Mouse (Mus musculus) megakaryocyte progenitor cell, adult 5-6 weeks (primary cell): ENCODE measurements around the gene Shbg. TPM values are rescaled to one million over a fixed set of nuclear protein-coding genes. Genes with fewer than 3 reads are reported as not detected.
A peak's percentile ranks its signal among the peaks of the same experiment; 100 is the strongest.
"Not testable (repeated sequence)": the region's sequence is repeated elsewhere in the genome, so short reads cannot be mapped to it uniquely, and the experiment has no call there.

Experiments used
- ATAC-seq: replicated peaks from 2 replicates; pipeline ENCODE4 v1.8.0; 2016; ENCODE audit warnings: mild to moderate bottlenecking, moderate TSS enrichment, inconsistent platforms; ENCODE audit not compliant: poor library complexity
- total RNA-seq, 2 experiments: library from RNA; stranded (forward) in 1 of 2; stranded (reverse) in 1 of 2; fragments of 157-497, 149-512 nt in 1 of 2; fragments of 200-1000 nt in 1 of 2; gene quantifications; 2 replicates each; pipeline versions ENCODE4 v1.2.3 to v1.2.4; 2015 to 2017

Shbg gene
- total RNA-seq, 2 experiments from 2014 or later = not detected

- peak; percentile 95 for ATAC-seq
Measured at GRCm38 (mm10) chr11:69632284-69633089, 14.8 kb upstream of the Shbg start, which contains the start of gene Fxr2. Gene Fxr2 (plus strand): TSS chr11:69632990.

GRCm38 (mm10) chr11:69629802-69630201 is 12.1 kb upstream of the Shbg start:
- no peak for ATAC-seq

DNA sequence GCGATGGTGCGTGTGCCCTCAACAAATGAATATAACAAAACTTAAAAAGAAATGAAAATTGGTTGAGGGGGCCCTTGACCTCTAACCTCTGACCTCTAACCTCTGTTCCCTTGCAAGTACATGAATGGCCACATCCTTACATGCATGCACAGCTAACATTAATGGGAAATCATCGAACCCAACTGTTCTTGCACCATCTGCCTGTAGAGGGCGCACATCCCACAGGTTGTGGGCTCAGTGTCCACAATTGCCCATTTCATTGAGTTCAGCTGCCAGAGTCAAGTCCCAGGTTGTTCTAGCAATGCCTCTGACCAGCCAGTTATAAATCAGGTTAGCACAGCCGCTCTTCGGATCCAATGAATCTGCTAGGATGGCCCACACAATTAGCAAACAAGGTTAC is 10.6 kb upstream of the Shbg start:
- ATAC-seq = peak; percentile 61

DNA sequence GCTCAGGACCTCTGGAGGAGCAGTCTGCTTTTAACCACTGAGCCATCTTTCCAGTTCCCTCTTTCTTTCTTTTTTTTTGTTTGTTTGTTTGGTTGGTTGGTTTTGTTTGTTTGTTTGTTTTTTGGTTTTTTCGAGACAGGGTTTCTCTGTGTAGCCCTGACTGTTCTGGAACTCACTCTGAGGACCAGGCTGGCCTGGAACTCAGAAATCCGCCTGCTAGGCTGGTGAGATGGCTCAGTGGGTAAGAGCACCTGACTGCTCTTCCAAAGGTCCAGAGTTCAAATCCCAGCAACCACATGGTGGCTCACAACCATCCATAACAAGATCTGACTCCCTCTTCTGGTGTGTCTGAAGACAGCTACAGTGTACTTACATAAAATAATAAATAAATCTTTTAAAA is 6.6 kb upstream of the Shbg start:
- ATAC-seq = not testable (repeated sequence)

- ATAC-seq = no peak
Measured at GRCm38 (mm10) chr11:69623006-69623405, 5.3 kb upstream of the Shbg start.

DNA sequence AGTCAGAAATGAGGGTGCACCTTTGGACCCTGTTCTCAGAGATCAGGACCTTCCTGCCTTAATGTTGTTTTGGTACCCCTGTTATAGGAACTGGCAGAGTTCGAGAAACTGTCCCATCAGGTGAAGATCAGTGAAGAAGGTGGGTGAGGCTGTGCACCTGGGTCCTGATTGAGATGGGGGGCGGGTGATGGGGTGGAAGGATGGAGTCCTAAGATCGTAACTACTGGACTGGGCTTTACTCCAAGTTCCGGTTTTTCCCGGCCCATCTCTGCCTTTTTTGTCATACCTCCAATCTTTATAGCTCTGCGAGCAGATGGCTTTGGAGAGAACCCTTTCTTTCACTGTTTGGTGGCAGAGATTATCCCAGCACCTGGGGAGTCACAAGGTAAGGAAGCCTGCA is 4.7 kb upstream of the Shbg start:
- no peak for ATAC-seq

GRCm38 (mm10) chr11:69621571-69622268 is 4.0 kb upstream of the Shbg start, which contains the start of gene Sat2:
Gene Sat2 (plus strand): TSS chr11:69622024.
- ATAC-seq = no peak

DNA sequence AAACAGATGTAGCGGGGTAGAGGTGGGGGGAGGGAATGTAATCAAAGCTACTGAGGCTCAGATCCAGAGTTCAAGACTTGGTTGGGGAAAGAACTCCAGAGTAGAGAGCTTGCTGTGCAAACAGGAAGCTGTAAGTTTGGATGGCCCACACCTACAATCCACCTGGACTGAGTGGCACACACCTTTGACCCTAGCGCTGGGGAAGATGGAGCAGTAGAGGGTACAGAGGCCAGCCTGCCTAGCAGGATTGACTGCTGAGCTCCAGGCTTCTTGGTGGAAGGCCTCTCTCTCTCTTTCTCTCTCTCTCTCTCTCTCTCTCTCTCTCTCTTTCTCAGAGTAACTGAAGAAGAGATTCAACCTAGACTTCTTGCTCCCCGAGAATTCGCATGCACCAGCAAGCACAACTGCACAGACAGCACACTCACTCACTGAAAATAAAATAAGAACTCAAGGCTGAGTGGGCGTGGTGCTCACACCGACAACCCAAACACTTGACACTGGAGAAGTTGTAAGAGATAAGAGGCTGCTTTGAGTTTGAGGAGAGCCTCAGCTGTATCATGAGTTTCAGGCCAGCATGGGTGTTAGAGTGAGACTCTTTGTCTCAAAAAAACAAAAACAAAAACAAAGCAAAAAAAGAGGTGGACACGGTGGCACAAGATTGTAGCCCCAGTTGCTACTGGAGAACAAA is 2.8 kb upstream of the Shbg start:
- ATAC-seq = peak; percentile 80

DNA sequence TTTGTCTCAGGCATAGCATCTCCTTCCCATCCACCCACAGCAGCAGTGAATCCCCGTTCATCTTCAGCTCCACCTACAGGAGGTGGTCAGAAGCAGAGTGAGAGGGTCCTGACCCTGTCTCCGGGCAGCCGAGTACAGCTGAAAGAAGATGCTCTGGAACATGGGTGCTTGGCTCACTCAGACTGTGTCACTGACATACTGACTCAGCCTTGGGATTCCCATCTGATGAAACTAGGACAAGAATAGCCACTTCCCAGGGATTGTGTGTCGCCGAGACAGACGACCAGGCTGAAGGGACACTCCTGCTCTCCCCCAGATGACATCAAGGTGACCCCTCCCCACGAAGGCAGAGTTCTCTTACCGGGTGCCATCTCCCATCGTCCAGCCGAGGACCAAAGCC is 924 bp downstream of the Shbg start:
- ATAC-seq = no peak

GRCm38 (mm10) chr11:69614257-69614588 is 3.5 kb downstream of the Shbg start:
- ATAC-seq = not testable (repeated sequence)

GRCm38 (mm10) chr11:69613553-69614256 is 4.0 kb downstream of the Shbg start:
- ATAC-seq = peak; percentile 64

- ATAC-seq = no peak
Measured at GRCm38 (mm10) chr11:69610899-69611298, 6.8 kb downstream of the Shbg start.

GRCm38 (mm10) chr11:69609416-69609815 is 8.3 kb downstream of the Shbg start:
- ATAC-seq = peak; percentile 43

- no peak for ATAC-seq
Measured at GRCm38 (mm10) chr11:69608525-69608924, 9.2 kb downstream of the Shbg start.

DNA sequence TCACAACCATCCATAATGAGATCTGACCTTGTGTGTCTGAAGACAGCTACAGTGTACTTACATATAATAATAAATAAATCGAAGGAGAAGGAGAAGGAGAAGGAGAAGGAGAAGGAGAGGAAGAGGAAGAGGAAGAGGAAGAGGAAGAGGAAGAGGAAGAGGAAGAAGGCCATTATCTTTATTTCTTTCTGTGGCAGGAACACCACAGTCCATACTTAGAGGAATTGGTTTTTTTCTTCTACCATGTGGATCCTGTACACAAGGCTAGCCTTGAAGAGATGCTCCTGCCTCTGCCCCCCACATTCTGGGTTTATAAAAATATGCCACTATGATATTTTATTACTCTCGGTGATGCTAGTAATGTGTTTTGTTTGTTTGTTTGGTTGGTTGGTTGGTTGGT is 10.9 kb downstream of the Shbg start:
- ATAC-seq = no peak

- no peak for ATAC-seq
Measured at GRCm38 (mm10) chr11:69606491-69606795, 11.3 kb downstream of the Shbg start.

- peak; percentile 82 for ATAC-seq
Measured at GRCm38 (mm10) chr11:69605726-69606490, 11.8 kb downstream of the Shbg start, which contains the start of gene Atp1b2. Gene Atp1b2 (minus strand): TSS chr11:69605942.

DNA sequence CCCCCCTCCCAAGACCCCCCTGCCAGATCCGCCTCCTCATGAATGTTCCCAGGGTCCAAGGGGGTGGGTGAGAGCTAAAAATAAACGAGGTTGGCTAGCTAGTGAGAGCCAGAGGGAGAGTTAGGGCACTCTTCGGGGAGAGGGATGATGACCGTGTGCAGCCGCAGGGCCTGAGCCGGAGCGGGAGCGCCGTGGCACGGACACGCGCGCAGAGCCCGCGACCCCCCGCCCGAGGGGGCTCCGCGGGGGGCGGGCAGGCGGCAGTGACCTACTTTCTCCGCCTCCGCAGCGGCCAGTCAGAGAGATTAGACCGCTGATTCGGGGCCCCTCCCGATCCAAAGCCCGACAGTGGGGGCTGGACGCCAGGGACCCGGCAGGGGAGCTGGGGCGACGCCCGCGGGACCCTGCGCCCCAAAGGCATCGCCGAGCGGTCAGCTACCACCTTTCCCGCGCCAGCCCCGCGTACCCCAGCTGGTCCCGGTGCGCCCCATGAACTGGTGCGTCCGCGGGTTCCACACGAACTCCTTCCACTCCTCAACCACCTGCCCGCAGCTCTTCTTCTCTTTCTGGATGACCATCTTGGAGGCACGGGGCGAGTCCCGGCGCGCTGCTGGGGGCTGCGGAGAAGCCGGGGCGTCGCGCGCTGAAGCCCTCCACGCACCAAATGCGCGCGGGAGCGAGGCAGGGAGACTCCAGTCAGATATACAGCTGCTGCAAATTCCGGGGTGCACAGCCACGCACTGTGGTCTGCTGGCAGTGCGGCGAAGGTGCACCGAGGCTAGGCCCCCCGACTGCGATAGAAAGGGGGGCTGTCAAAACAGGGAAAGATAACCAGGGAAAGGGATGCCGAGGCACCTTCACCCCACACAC is 12.7 kb downstream of the Shbg start:
- 0 out of 2 replicates have a peak, but pooled peaks have one; percentile 4 for ATAC-seq

DNA sequence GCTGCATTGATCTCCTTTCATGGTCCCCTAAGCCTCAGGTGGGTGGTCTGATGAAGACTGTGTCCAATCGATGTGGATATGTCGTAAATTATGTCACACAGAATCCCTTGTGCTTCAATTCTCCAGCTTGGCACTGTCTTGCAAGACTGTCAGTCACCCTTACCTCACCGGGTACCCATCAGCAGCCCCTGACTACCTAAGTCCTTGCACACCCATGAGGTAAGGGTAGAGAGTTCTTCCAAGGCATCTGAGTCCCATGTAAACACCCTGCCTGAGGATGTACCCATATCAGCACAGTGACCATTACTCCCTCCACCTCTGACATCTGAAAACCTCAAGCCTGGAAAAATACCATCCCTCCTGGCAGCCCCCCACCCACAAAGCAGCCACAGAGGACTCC is 13.4 kb downstream of the Shbg start:
- no peak for ATAC-seq
